Mouse (Mus musculus) embryo, embryonic 10 days (tissue): ENCODE results near the gene Slc38a3.

Source experiments
- DNase-seq: peaks from one replicate; pipeline ENCODE4 v3.0.0-alpha.2; 2015; ENCODE audit warnings: low spot score

Slc38a3 gene

DNA sequence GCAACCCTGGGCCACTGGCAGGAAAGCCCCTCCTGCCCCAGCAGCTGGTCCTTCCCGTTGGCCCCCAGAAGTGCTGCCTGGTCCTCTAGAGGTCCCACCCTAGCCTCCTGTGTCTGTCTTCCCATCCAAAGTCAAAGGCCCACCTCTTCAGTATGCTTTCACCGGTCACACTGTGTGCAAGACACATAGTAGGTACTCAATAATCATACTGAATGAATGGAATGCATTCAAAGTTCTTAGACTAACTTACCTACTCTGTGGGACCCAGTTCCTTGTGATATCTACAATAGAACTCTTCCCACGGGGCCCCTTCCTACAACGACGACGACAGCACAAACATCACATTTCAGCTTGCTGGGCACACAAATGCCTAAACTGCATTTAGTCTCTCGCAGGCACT lies 4.0 kb downstream of the Slc38a3 start:
- no peak for DNase-seq

- no peak for DNase-seq
Observed at GRCm38 (mm10) chr9:107663525-107663924, 5.8 kb downstream of the Slc38a3 start.

DNA sequence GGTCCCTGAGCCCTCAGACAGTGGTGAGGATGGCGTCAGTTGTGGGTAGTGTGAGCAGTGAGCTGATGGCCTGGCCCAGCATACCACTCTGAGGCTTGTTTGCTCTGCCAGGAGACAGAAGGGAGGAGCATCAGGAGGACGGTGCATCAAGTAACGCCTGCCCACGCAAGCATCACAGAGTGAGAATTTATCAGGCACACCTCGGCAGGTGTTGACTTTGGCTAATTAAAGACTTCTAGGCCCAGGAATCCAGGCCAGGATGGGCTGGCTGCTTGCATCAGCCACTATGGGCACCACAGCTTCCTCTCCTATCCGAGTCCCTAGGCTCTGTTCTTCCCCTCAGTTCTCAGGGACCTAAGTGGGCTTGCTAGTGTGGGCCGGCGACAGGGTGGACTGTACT lies 7.0 kb downstream of the Slc38a3 start:
- DNase-seq, result no peak

GRCm38 (mm10) chr9:107660777-107661176 lies 8.6 kb downstream of the Slc38a3 start:
- no peak for DNase-seq

DNA sequence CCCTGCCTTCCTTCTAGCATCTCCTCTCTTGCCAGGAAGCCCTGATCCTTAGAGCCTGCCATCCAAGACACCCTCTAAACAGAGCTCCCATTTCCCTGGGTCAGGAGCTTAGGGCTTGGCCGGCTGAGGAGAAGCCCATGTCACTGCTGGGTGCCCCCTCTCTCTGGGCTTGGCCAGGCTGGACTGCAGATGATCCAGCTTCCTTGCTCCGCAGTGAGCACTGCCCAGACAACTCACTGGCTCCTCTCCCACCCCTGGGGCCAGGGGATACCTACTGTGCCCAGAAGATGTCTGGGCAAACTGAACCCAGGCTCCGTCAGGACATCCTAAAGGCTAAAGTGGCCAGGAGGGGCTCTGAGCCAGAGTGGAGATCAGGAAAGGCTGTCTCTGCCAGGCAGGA lies 9.4 kb downstream of the Slc38a3 start:
- DNase-seq, result no peak

DNA sequence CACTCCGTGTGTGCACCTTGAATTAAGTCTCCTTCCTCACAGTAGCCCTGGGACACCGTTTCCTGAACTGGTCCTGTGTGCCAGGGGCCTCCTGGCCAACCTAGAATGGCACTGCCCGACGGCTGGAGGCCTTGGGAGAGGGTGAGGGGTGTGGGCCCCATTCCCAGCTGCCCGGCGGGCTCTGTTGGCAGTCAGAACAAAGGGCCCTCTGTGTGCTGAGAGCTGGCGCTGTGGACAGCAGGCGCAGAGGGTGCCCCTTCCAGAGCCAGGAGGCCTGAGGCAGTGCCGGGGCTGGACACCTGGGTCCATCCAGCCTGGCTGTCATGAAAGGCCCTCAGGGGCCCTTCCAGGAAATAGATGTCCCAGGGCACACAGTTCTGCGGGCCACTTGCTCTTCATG lies 9.8 kb downstream of the Slc38a3 start:
- no peak for DNase-seq

- no peak for DNase-seq
Observed at GRCm38 (mm10) chr9:107658096-107658495, 11.2 kb downstream of the Slc38a3 start.

- no peak for DNase-seq
Observed at GRCm38 (mm10) chr9:107657144-107657543, 12.2 kb downstream of the Slc38a3 start.

- no peak for DNase-seq
Observed at GRCm38 (mm10) chr9:107654585-107654984, 14.7 kb downstream of the Slc38a3 start.

- no peak for DNase-seq
Observed at GRCm38 (mm10) chr9:107653474-107653873, 15.9 kb downstream of the Slc38a3 start.

DNA sequence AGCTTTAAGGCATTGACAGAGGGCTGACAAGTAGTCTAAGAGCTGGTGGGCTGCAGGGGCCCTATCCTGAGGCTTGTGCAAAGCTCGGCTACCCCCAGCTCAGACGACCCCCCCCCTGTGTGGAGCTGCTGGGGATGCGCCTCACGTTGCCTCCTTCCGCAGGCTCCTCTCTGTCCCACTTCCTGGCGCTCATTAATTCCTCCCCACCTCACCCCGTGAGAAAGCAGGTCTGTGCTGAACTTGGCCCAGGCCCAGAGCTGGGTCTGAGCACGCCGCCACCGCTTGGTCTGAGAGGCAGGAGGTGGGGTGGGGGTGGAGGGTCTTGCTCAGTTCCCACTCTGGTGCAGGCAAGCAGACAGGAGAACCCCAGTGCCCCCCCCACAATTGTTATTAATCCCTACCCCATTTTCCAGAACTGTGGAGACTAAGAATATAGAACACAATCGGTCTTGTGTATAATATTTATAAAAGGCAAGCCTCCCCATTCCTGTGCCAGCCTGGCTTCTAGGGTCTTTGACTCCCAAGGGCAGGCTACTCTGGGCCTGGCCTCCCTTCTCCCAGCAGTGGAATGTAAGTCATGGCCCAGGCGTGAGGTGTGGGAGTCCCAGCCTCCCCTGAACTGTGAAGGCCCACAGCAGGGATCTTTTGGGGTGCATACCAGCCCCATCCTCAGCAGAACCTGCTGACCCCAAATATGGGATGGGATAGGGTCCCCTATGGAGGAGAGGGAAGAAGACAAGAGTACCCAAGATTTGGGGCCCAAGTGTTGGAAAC lies 18.4 kb downstream of the Slc38a3 start:
- DNase-seq, result no peak

DNA sequence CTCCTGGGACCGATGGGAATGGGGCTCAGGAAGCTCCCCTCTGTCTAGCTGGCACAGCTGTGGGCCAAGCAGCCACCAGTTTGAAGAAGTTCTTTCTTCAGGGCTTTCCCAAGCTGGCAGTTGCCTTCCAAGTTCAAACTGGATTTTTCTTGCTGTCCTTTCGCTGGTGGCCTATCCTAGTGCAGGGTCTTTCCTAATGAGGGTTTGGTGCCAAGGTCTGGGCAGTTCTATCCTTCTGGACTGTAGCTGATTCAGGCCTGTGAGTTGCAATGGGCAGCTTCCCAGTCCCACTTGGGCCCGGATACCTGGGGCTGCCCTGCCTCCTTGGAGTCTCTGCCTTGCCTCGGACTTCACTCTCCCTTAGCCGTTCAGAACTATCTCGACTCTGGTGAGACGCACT lies 19.1 kb downstream of the Slc38a3 start:
- no peak for DNase-seq

DNA sequence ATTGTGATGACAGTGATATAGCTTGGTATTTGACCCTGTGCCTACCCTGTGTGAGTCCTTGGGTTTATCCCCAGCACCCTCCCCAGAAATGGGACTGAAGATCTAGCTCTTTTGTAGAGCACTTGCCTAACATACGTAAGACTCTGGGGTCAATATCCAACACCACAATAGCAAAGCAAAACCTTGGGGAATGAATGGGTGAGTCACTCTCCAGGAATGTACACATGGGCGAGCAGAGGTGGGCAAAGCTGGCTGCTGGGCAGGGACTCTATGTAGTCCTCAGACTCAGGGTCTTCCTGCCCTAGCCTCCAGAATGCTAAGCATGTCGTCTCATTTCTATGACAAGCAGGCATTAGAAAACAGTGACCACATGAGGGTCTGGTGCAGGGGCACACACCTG lies 20.6 kb downstream of the Slc38a3 start:
- no peak for DNase-seq

DNA sequence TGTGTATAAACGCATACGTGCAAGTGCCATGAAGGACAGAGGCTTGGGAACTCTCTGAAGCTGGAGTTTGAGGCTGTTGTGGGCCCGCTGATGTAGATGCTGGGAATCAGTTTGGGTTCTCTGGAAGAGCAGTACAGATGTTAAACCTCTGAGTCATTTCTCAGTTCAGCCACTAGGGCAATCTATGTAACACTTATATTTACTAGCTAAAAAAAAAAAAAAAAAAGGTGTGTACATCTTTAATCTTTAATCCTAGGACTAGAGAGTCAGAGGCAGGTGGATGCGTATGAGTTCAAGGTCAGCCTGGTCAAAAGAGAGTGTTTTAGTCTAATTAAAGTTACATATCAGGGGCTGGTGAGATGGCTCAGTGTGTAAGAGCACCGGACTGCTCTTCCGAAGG lies 22.4 kb downstream of the Slc38a3 start:
- DNase-seq, result no peak

- DNase-seq, result peak; percentile 90
Observed at GRCm38 (mm10) chr9:107645577-107645976, 23.8 kb downstream of the Slc38a3 start.

GRCm38 (mm10) chr9:107645153-107645510 lies 24.2 kb downstream of the Slc38a3 start:
- no peak for DNase-seq

DNA sequence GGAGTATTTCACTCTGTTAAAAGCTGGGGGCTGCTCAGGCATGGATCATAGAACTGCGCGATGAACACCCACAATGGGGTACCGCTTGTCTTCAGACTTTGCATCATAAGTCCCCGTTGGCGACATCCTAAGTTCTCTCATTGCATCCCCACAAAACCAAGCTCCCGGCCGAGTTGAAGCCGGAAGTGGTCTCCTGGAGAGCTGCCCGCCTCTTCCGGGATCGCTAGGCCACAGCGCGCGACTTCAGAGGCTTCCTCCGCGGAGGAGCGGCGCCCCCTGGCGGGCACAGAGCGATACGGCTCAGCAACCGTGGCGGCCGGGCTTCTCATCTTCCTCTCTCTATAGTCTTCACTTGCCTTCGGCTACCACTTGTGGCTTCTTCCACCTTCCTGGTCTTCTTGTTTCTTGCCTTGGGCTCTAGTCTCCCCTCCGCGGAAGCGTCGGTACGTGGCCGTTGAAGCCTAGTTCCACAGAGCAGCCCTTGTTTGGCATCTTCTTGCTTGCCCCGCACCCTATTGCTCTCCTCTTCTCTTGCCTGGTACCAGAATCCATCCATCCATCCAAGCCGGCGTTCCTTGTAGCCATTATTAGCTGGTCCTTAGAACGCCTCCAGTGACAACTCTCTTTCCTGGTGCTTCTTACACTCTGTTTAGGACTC lies 24.7 kb downstream of the Slc38a3 start:
- peak; percentile 94 for DNase-seq

DNA sequence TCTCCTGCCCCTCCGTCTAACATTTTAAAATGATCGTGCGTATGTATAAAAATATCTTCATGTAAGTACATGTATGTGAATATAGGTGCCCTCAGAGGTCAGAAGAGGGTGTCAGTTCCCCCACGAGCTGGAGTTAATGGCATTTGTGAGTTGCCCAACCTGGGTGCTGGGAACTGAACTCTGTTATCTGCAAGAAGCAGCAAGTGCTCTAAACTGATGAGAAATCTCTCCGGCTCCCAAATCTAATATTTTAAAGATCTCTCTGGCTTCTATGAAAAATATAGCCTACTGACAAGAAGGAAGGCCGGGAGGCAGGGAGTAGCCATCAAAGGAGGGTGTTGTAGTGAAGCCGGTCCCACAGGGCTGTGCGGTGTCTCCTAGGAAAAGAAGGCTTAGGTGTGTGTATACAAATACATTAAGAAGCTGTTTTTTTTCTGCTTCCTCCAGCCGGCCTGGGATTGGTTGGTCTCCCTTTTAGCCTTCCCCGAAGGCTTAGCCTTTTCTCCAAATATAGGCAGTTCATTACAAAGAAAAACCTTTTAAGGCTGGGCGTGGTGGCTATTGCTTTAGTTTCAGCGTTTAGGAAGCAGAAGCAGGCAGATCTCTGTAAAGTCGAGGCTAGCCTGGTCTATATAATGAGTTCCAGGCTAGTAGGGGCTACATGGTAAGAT lies 25.7 kb downstream of the Slc38a3 start:
- no peak for DNase-seq

DNA sequence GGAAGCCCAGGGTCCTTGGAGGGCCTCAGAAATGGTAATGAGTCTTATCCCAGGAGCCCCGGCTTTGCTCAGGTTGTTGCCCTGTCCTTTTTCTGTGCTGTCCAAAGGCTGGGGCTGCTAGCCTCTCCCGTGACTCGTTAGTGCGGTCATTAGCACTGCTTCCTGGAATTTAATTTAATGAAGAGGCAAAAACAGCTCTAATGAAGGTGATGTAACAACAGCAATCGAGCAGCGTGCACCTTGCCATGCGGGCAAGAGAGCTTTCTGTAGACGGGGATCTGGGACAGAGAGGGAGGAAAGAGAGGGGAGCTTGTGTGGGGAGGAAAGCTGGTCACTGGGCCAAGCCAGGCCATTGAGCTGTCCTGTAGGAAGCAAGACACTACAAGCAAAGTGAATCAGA lies 27.7 kb downstream of the Slc38a3 start:
- no peak for DNase-seq

GRCm38 (mm10) chr9:107640257-107640772 lies 29.0 kb downstream of the Slc38a3 start:
- no peak for DNase-seq

- DNase-seq, result peak; percentile 90
Observed at GRCm38 (mm10) chr9:107637070-107637469, 32.3 kb downstream of the Slc38a3 start.

DNA sequence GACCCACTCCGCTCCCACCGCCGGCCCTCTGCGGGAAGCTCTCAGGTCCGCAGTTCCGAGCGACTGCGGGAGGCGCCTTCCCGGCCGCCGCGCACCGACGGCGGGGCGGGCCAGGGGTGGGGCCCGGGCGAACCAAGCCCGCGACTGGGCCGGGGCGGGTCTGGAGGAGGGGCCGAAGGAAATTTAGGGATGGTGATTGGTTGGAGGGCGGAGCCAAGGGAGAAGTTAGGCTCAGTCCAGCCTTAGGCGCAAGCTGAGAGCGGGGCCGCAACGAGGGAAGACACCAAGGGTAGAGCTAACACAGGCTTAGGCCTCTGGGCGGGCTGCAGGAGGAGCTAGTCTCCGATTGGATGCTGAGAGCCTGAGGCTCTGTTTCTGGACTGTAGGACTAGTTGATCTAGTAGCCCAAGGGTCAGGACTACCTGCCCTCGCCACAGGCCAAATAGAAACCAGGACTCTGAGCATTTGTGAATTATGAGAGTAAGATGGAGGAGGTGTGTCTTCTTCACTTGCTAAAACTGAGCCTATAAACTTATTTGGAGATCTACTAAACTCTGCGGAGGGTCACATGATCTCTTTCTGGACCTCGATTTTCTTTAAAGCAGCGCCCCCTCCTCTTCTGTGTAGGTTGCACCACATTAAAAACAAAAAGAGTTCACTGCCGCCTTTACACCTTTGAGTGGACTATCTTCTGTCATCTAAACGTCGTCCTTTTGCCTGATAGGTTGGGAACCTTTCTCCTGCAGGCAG lies 33.9 kb downstream of the Slc38a3 start, which contains the start of gene Gnai2:
TSS of gene Gnai2 (minus strand) at position 89 of the 750 bp plus-strand sequence.
- DNase-seq, result peak; percentile 99
